Mouse (Mus musculus) liver, embryonic 14.5 days (tissue): ENCODE results near the gene Cd6. TPM values are rescaled to one million over a fixed set of nuclear protein-coding genes. Genes with fewer than 3 reads are reported as not detected.

Experiments used
- ATAC-seq: fragments of 200-750 bp; cut with Nextera tagmentation; 2 replicates; pipeline ENCODE4 v1.8.0; 2017; ENCODE audit warnings: moderate number of reproducible peaks, mild to moderate bottlenecking, moderate library complexity; ENCODE audit not compliant: insufficient read depth
- DNase-seq, 3 experiments: peaks; one replicate each; pipeline ENCODE4 v3.0.0-alpha.2; 2012 to 2013; ENCODE audit warnings: low read depth in 3 of 3, low spot score in 3 of 3
- H3K27ac ChIP-seq: fragments of 300-500 bp; sonication (generic); 2 replicates; pipeline ENCODE4 v1.5.1; 2014; ENCODE audit warnings: moderate library complexity, mild to moderate bottlenecking, control low read depth, inconsistent platforms
- H3K27me3 ChIP-seq: fragments of 300-500 bp; sonication (generic); 2 replicates; pipeline ENCODE4 v1.6.1; 2014; ENCODE audit warnings: mild to moderate bottlenecking, low read length, moderate library complexity; ENCODE audit not compliant: control insufficient read depth, insufficient read depth
- H3K36me3 ChIP-seq: fragments of 300-500 bp; sonication (generic); replicated peaks from 2 replicates; pipeline ENCODE4 v1.6.1; 2014; ENCODE audit warnings: low read depth; ENCODE audit not compliant: control insufficient read depth, insufficient read depth
- H3K4me1 ChIP-seq, 2 experiments: fragments of 200-500 bp in 1 of 2; fragments of 300-500 bp in 1 of 2; sonication (generic) in 1 of 2; replicated peaks; 2 replicates each; pipeline ENCODE4 v1.6.1; 2012 to 2014; ENCODE audit warnings: antibody characterized with exemption in 1 of 2, inconsistent platforms in 1 of 2, low read length in 1 of 2; ENCODE audit not compliant: control insufficient read depth in 2 of 2, insufficient read depth in 2 of 2
- H3K4me2 ChIP-seq: fragments of 300-500 bp; sonication (generic); 2 replicates; pipeline ENCODE4 v1.6.1; 2014; ENCODE audit warnings: low read depth, mild to moderate bottlenecking, control low read depth, moderate library complexity
- H3K4me3 ChIP-seq, 2 experiments: fragments of 200-500 bp in 1 of 2; fragments of 300-500 bp in 1 of 2; sonication (generic) in 1 of 2; 2 replicates each; pipeline ENCODE4 v1.5.1; 2012 to 2014; ENCODE audit warnings: low read depth in 2 of 2, low read length in 2 of 2, mild to moderate bottlenecking in 2 of 2, control low read depth in 1 of 2, inconsistent platforms in 1 of 2, moderate library complexity in 1 of 2; ENCODE audit not compliant: insufficient read depth in 1 of 2
- H3K9ac ChIP-seq: fragments of 300-500 bp; sonication (generic); replicated peaks from 2 replicates; pipeline ENCODE4 v1.6.1; 2014; ENCODE audit warnings: mild to moderate bottlenecking, control low read depth, moderate library complexity
- H3K9me3 ChIP-seq: fragments of 300-500 bp; sonication (generic); 2 replicates; pipeline ENCODE4 v1.6.1; 2016; ENCODE audit warnings: low read length, mixed read lengths; ENCODE audit not compliant: control insufficient read depth
- CTCF ChIP-seq: IDR thresholded peaks from 2 replicates; pipeline ENCODE4 v1.5.1; 2016; ENCODE audit warnings: antibody characterized with exemption, low read depth, control low read depth
- EP300 ChIP-seq: IDR thresholded peaks from 2 replicates; pipeline ENCODE4 v1.6.1; 2016; ENCODE audit warnings: antibody characterized with exemption, low read depth
- WGBS: fragments of 180-500 bp; shearing (Covaris S2); extraction: QIAGEN DNeasy Blood & Tissue Kit; methylation state at CpG from one replicate; pipeline ENCODE4 v1.1.7; 2014; ENCODE audit not compliant: insufficient replicate concordance; 5-methylcytosine and 5-hydroxymethylcytosine counted together
- polyA plus RNA-seq, 2 experiments: library from polyadenylated mRNA; depleted of rRNA in 1 of 2; stranded (reverse) in 1 of 2; unstranded in 1 of 2; fragments of >200 nt; fragmentation: Nextera tagmentation in 1 of 2; extraction: Ambion mirVana in 1 of 2; gene quantifications; 2 replicates each; pipeline versions ENCODE4 v1.2.1 to v1.2.3; 2012 to 2014

The Cd6 gene
- polyA plus RNA-seq, 2 experiments, result not detected

DNA sequence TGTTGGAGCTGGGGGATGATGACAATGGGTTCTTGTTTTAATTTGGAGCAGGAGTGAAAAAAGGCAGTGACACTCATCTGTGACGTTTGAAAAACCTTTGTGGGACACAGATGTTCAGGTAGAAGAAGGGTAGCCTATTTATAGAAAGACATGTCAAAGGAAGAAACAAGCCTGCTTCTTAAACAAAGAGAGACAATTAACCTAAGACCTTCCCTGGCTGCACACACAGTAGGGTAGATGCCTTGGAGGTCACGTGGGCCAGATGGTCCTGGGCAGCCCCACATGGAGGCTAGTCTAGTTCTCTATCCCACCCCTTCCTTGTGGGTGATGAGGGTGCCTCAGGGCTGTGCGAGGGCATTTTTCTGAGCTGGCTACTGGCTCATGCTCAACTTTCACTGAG is 45.8 kb downstream of the Cd6 start:
- H3K4me1 ChIP-seq, result no peaks in the 10 kb centered on the region
- no peak overlapping the region for H3K4me3 ChIP-seq
- H3K9ac ChIP-seq, result no peak overlapping the region
- no peak overlapping the region for H3K4me2 ChIP-seq
- WGBS, result 48% methylated on average over 3 of the region's 3 CpGs
- no peaks in the 10 kb centered on the region for H3K9me3 ChIP-seq
- no peaks in the 10 kb centered on the region for H3K36me3 ChIP-seq
- TF ChIP-seq EP300, result no peak
- TF ChIP-seq CTCF, result no peak
- ATAC-seq (no peak), DNase-seq (no peak)
- no peaks in the 10 kb centered on the region for H3K27me3 ChIP-seq
- H3K27ac ChIP-seq, result no peak overlapping the region

DNA sequence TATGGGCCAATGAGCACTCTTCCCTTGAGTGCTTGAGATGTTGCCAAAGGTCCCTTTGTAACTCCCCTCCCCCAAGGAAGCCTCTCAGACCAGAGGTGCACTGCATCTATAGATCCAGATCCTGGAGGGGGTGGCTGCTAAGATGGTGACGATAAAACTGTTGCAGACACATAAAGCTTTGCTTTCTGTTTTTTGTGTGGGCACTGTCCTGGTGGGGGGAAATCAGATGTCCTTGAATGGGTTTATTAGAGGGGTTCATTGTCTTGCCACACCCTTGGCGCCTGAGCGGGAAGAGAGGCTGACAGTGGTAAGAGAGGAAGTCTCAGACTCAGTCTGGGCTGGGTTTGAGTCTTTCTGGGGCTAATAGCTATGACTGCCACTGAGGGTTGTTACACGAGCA is 46.7 kb downstream of the Cd6 start:
- Histone ChIP-seq H3K9me3 (no peaks in the 10 kb centered on the region), H3K4me2 (no peak overlapping the region), H3K27ac (no peak overlapping the region), H3K36me3 (no peaks in the 10 kb centered on the region), H3K4me3 (no peak overlapping the region), H3K4me1 (no peaks in the 10 kb centered on the region), H3K9ac (no peak overlapping the region), H3K27me3 (no peaks in the 10 kb centered on the region)
- no peak for ATAC-seq
- WGBS, result 44% methylated on average over 4 of the region's 4 CpGs
- TF ChIP-seq CTCF (no peak), EP300 (no peak)
- DNase-seq, result no peak

DNA sequence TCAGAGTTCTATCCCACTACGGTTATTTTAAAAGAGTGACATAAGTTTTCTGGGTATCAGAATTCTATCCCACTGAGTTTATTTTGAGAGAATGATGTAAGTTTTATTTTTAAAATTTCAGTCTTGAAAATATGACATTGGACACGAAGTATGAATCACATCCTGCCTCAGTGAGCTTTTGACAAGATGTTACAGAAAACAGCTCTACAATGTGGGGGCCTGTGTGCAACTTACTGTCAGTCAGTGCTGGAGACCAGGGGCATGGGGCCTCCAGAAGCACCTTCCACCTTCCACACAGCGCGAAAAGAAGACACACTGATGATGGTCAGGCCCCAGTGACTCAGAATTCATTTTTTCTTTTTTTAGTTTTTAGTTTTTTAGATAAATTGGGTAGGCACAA is 48.2 kb downstream of the Cd6 start:
- no peaks in the 10 kb centered on the region for H3K27me3 ChIP-seq
- H3K9ac ChIP-seq, result no peak overlapping the region
- no peaks in the 10 kb centered on the region for H3K9me3 ChIP-seq
- TF ChIP-seq EP300 (no peak), CTCF (no peak)
- DNase-seq, result no peak
- H3K4me3 ChIP-seq, result no peak overlapping the region
- WGBS, result 63% methylated on average over 4 of the region's 4 CpGs
- H3K4me2 ChIP-seq, result no peak overlapping the region
- ATAC-seq, result no peak
- H3K4me1 ChIP-seq, result no peaks in the 10 kb centered on the region
- H3K36me3 ChIP-seq, result no peaks in the 10 kb centered on the region
- no peak overlapping the region for H3K27ac ChIP-seq

DNA sequence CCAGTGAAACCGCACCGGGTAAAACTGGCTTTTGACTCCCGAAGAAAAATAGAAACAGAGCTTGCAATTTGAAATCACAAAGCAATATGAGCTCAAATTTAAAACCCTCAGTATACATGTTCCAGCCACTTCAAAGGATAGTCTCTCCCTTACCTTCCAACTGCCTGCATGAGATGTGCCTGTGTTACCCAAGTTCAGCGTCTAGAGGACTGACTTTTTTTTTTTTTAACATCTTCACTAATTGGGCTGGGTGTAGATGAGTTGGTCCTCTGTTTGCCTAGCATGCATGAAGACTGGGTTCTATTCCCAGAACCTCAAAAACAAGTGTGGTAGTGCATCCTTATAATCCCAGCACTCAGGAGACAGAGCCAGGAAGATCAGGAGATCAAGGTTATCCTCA is 53.0 kb downstream of the Cd6 start:
- no peak for TF ChIP-seq EP300
- no peak for TF ChIP-seq CTCF
- no peak for DNase-seq
- Histone ChIP-seq H3K36me3 (no peaks in the 10 kb centered on the region), H3K4me3 (no peak overlapping the region), H3K9ac (no peak overlapping the region), H3K9me3 (no peaks in the 10 kb centered on the region), H3K27me3 (no peaks in the 10 kb centered on the region), H3K27ac (no peak overlapping the region), H3K4me1 (no peaks in the 10 kb centered on the region), H3K4me2 (no peak overlapping the region)
- WGBS, result 72% methylated on average over 4 of the region's 4 CpGs
- no peak for ATAC-seq

DNA sequence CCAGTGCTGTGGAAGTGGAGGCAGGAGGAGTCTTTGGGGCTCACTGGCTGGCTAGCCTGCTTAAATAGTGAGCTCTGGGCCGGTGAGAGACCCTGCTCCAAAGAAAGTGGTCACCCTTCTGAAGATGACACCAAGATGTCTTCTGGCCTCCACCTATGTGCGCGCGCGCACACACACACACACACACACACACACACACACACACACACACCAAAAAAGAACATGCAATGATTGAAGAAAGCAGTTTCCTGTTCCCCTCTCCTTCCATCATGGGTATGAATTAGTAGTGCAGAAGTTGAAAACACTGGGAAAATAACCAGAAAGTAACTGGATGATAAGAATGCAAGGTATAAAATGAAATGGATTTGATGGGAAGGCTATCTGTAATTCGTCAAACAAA is 55.7 kb downstream of the Cd6 start:
- 85% methylated on average over 6 of the region's 6 CpGs for WGBS
- ATAC-seq, result no peak
- TF ChIP-seq EP300 (no peak), CTCF (no peak)

More for the DNA sequence above, 55.7 kb downstream of the Cd6 start:
- no peak for DNase-seq
- Histone ChIP-seq H3K4me1 (no peaks in the 10 kb centered on the region), H3K4me3 (no peak overlapping the region), H3K36me3 (no peaks in the 10 kb centered on the region), H3K9ac (no peak overlapping the region), H3K27ac (no peak overlapping the region), H3K9me3 (no peaks in the 10 kb centered on the region), H3K4me2 (no peak overlapping the region), H3K27me3 (no peaks in the 10 kb centered on the region)
